Mouse (Mus musculus) hindbrain, embryonic 13.5 days (tissue): ENCODE data around the gene Tmem129. TPM values are rescaled to one million over a fixed set of nuclear protein-coding genes. Genes with fewer than 3 reads are reported as not detected.
A peak's percentile ranks its signal among the peaks of the same experiment; 100 is the strongest.

Experiments used
- ATAC-seq: fragments of 200-750 bp; cut with Nextera tagmentation; 2 replicates; pipeline ENCODE4 v1.8.0; 2017; ENCODE audit warnings: moderate TSS enrichment; ENCODE audit not compliant: low FRiP score
- H3K27ac ChIP-seq: fragments of 300-500 bp; sonication (generic); 2 replicates; pipeline ENCODE4 v1.5.1; 2015; ENCODE audit warnings: inconsistent platforms, mild to moderate bottlenecking, moderate library complexity
- H3K27me3 ChIP-seq: fragments of 300-500 bp; sonication (generic); 2 replicates; pipeline ENCODE4 v1.6.1; 2015; ENCODE audit warnings: mild to moderate bottlenecking, inconsistent platforms
- H3K36me3 ChIP-seq: fragments of 300-500 bp; sonication (generic); 2 replicates; pipeline ENCODE4 v1.6.1; 2015; ENCODE audit warnings: mild to moderate bottlenecking, inconsistent platforms
- H3K4me1 ChIP-seq: fragments of 300-500 bp; sonication (generic); replicated peaks from 2 replicates; pipeline ENCODE4 v1.6.1; 2015; ENCODE audit warnings: inconsistent platforms
- H3K4me2 ChIP-seq: fragments of 300-500 bp; sonication (generic); 2 replicates; pipeline ENCODE4 v1.6.1; 2015; ENCODE audit warnings: inconsistent platforms, mild to moderate bottlenecking, moderate library complexity
- H3K4me3 ChIP-seq: fragments of 300-500 bp; sonication (generic); 2 replicates; pipeline ENCODE4 v1.5.1; 2015; ENCODE audit warnings: mild to moderate bottlenecking, inconsistent platforms
- H3K9ac ChIP-seq: fragments of 300-500 bp; sonication (generic); 2 replicates; pipeline ENCODE4 v1.6.1; 2015; ENCODE audit warnings: mild to moderate bottlenecking, inconsistent platforms
- H3K9me3 ChIP-seq: fragments of 300-500 bp; sonication (generic); 2 replicates; pipeline ENCODE4 v1.6.1; 2016; ENCODE audit warnings: inconsistent platforms
- WGBS: fragments of 180-500 bp; shearing (Covaris S2); methylation state at CpG from one replicate; pipeline ENCODE4 v1.1.7; 2015; 5-methylcytosine and 5-hydroxymethylcytosine counted together
- polyA plus RNA-seq: library from polyadenylated mRNA; unstranded; fragments of >200 nt; fragmentation: Nextera tagmentation; extraction: Ambion mirVana; gene quantifications from 2 replicates; pipeline ENCODE4 v1.2.1, GENCODE M21; 2015

Tmem129 gene
- 28.2 and 28.7 TPM in 2 replicates for polyA plus RNA-seq

DNA sequence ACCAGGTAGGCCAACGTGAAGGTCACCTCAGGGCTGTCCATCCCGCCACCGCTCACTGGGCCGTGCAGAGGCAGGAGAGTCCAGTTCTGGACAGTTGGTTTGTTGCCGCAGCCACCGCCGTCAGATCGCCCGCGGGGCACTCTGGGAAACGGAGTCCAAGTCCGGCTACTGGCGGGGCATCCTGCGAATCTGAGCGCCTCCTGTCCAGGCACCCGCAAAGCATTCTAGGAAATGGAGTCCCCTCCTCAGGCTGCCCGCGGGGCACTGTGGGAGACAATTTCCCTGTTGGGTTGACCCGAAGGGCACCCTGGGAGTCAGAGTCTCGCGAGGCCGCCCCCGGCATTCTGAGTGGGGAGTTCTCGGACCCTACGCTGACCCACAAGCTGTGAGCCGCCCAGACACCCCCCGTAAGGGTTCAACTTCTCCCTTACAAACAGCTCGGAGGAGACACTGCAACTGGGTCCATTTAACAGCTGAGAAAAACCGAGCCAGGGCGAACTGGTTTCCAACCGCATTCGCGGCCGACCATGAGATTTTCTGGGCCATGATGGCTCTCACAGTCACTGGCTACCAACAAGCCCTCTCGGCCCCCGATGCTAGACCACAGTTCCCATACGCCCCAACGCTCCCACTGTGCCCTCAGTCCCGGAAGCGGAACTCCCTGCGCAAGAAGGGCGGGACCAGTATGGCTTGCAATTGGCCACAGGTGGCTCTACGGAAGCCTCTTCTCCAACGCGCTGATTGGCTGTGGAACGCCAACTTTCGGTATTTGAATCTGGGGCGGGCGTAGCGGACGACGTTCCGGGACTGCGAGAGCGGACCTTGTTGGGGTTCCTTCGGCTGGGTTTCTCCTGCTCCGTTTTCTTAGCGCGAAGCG is at the start of gene Tmem129, which contains the start of gene Tacc3:
Gene Tmem129 (minus strand): TSS at position 630 of the 877 bp plus-strand sequence.
Gene Tacc3 (plus strand): TSS at position 342 of the 877 bp plus-strand sequence.
- H3K9ac ChIP-seq = peak within 1 kb of the TSS; percentile 85
- peaks cover 39% of the 10 kb centered on the region for H3K4me1 ChIP-seq
- H3K36me3 ChIP-seq = peaks cover 26% of the 10 kb centered on the region
- H3K27ac ChIP-seq = peak within 1 kb of the TSS; percentile 98
- no peaks in the 10 kb centered on the region for H3K9me3 ChIP-seq
- WGBS = under 1% methylated on average over 60 of the region's 60 CpGs
- H3K4me3 ChIP-seq = peak within 1 kb of the TSS; percentile 70
- no peaks in the 10 kb centered on the region for H3K27me3 ChIP-seq
- H3K4me2 ChIP-seq = peak within 1 kb of the TSS; percentile 95
- ATAC-seq = peak; percentile 98

DNA sequence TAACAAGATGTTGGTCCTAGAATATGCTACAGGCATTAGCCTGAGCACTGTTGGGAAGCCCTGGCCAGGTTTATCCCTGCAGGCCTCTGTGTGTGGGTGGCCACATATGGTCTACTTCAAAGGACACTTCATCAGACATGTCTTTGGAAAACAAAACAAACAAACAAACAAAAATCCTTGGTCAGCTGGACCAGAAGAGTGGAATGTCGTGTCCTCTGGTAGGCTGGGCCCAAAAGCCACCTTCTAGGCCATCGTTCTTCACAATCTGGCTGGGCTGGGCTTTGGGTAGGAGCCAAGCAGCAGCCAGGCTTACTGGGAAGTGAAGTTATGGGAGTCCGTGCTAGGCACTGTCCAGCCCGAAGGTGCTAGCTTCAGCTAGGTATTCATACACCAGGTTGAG is 48.9 kb upstream of the Tmem129 start:
- H3K27me3 ChIP-seq = peaks cover 7% of the 10 kb centered on the region; the same call in 1 of the 2 replicates
- peaks cover 39% of the 10 kb centered on the region for H3K4me1 ChIP-seq
- 76% methylated on average over 4 of the region's 4 CpGs for WGBS
- no peaks in the 10 kb centered on the region for H3K36me3 ChIP-seq
- no peaks in the 10 kb centered on the region for H3K9me3 ChIP-seq
- ATAC-seq = no peak
- H3K9ac ChIP-seq = no peak overlapping the region
- H3K27ac ChIP-seq = no peak overlapping the region
- no peak overlapping the region for H3K4me3 ChIP-seq
- no peak overlapping the region for H3K4me2 ChIP-seq

DNA sequence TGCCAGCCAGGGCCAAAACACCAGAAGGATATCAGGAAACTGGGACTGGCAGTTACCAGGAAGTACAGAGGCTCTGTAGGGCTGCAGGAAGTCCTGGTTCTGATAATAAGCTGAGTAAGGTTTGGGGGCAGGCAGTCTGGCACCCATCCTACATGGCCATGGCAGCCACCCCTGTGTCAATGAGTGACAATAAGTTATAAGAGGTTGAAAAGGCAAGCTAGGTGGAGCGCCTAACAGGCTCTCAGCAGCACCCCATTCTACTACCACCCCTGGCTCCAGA is 48.1 kb upstream of the Tmem129 start:
- H3K4me3 ChIP-seq = no peak overlapping the region
- no peaks in the 10 kb centered on the region for H3K36me3 ChIP-seq
- no peaks in the 10 kb centered on the region for H3K9me3 ChIP-seq
- ATAC-seq = no peak
- 89% methylated on average over 1 of the region's 1 CpGs for WGBS
- no peak overlapping the region for H3K4me2 ChIP-seq
- peaks cover 15% of the 10 kb centered on the region for H3K27me3 ChIP-seq
- H3K9ac ChIP-seq = no peak overlapping the region
- H3K4me1 ChIP-seq = peaks cover 48% of the 10 kb centered on the region
- peak overlapping the region; percentile 60 for H3K27ac ChIP-seq

DNA sequence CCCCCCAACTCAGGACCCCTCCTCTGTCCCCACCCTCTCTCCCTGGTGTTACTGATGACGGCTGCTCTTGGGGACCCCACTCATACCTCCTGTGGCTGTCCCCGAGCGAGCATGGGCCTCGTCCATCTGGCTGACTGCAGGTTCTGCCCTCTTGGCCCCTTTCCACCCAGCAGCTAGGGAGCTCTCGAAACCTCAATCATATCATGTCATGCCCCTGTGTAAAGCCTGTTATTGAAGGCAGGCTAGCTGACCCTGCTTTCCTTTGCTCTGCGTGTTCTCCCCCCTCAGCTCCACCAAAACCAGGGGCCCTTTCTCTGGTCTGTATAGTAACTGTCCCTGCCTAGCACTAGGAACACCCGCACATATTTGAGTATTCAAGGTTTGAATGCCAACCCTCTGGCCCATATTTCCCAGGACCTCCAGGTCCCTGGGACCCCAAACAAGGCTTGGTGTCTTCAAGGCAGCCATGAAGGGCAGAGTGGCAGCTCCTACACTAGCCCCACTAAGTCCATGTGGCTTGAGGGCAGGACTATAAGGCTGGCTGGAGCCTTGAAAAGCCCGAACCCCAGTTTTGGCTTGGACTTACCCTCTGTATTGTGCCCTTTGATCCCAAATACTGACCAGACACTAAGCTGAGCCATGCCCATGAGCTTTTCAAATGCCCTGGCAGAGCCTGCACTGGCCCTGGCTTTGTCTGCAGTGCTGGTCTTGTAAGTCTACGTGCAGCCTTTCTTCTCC is 47.6 kb upstream of the Tmem129 start:
- 13% methylated on average over 9 of the region's 9 CpGs for WGBS
- Histone ChIP-seq H3K4me1 (peaks cover 51% of the 10 kb centered on the region), H3K9me3 (no peaks in the 10 kb centered on the region), H3K4me3 (no peak overlapping the region), H3K27me3 (peaks cover 20% of the 10 kb centered on the region), H3K36me3 (no peaks in the 10 kb centered on the region), H3K9ac (no peak overlapping the region), H3K4me2 (no peak overlapping the region), H3K27ac (peak overlapping the region; percentile 60)
- ATAC-seq = peak; percentile 31; the same call in 1 of the 2 replicates

DNA sequence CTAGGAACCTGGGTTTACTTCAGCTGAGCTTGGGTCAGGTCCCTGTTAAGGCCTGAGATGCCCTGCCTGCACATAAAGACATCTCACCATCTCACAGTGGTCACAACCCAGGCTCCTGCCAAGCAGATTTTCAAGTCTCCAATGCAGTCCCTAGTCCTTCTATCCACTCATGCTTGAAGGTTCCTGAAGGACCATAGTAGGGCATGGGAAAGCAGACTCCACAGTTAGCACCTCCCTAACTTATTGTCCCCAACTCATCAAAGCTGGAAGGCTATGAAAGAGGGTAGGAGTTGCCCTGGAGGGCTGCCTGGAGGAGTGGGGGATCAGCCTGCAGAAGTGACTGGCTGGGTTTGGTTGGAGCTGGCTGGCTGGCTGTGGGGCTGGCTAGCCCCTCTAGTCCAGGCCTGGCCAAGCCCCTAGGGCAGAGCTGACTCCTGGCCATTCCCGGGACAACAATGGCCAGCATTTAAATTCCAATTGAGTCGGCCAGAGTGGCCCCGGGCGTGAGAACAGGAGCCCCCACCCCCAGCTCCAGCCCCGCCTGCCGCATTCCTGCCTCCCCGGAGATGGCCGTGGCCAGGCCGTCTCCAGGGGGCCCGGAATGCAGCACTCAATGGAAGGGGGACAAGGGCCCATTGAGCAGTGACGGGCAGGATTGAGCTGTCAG is 46.9 kb upstream of the Tmem129 start:
- Histone ChIP-seq H3K27me3 (peaks cover 27% of the 10 kb centered on the region), H3K4me2 (no peak overlapping the region)
- peak; percentile 86 for ATAC-seq

DNA sequence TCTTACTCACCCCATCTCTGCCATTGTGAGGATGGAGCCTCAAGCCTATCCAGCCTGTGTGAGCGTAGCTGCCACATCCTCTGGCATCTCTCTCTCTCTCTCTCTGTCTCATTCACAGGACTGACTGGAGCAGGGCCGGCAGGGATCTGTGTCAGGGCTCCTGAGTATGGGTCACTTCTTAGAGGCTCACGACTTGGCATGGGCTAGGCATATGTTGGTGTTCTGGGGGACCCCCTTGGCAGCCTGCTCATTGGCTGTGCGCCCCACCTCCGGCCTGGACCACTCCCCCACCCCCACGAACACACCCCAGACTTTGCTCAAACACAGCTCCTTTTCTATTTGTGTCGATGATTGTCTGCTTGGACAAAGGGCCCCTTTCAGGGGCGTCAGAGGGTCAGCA is 45.8 kb upstream of the Tmem129 start:
- H3K4me3 ChIP-seq = no peak overlapping the region
- 11% methylated on average over 8 of the region's 8 CpGs for whole genome bisulfite sequencing
- H3K4me1 ChIP-seq = peaks cover 69% of the 10 kb centered on the region
- 0 out of 2 replicates have a peak overlapping the region, but pooled peaks have one; percentile 2 for H3K9ac ChIP-seq
- no peaks in the 10 kb centered on the region for H3K36me3 ChIP-seq
- peaks cover 36% of the 10 kb centered on the region for H3K27me3 ChIP-seq
- no peak overlapping the region for H3K4me2 ChIP-seq
- no peaks in the 10 kb centered on the region for H3K9me3 ChIP-seq
- peak overlapping the region; percentile 76; the same call in 1 of the 2 replicates for H3K27ac ChIP-seq
- peak; percentile 44 for ATAC-seq

More for the DNA sequence above, 46.9 kb upstream of the Tmem129 start:
- Histone ChIP-seq H3K9ac (no peak overlapping the region), H3K27ac (peak overlapping the region; percentile 76), H3K4me1 (peaks cover 58% of the 10 kb centered on the region), H3K9me3 (no peaks in the 10 kb centered on the region), H3K4me3 (no peak overlapping the region), H3K36me3 (no peaks in the 10 kb centered on the region)
- 4% methylated on average over 11 of the region's 11 CpGs for WGBS

DNA sequence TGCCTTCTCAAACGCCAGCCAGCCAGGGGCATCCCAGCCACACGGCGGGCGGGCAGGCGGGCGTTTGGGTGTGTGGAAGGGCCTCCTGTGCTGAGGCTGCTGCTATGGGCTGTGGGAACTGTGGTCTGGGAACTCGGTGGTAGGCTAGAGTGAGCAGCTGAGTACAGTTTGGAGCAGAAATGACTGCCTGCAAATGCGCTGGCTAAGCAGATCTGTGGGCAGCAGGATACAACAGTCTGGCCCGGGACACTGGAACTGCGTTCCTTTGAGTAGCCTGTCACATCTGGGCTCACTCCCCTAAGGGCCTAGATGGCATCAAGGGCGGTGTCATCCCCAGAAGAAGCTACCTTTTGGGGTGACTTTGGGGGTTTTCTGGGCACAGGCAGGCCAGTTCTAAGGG is 43.6 kb upstream of the Tmem129 start:
- H3K27ac ChIP-seq = no peak overlapping the region
- no peak overlapping the region for H3K4me2 ChIP-seq
- no peaks in the 10 kb centered on the region for H3K9me3 ChIP-seq
- ATAC-seq = no peak
- H3K36me3 ChIP-seq = no peaks in the 10 kb centered on the region
- H3K4me1 ChIP-seq = peaks cover 86% of the 10 kb centered on the region
- 78% methylated on average over 11 of the region's 11 CpGs for WGBS
- no peak overlapping the region for H3K4me3 ChIP-seq
- no peak overlapping the region for H3K9ac ChIP-seq
- peaks cover 51% of the 10 kb centered on the region for H3K27me3 ChIP-seq

DNA sequence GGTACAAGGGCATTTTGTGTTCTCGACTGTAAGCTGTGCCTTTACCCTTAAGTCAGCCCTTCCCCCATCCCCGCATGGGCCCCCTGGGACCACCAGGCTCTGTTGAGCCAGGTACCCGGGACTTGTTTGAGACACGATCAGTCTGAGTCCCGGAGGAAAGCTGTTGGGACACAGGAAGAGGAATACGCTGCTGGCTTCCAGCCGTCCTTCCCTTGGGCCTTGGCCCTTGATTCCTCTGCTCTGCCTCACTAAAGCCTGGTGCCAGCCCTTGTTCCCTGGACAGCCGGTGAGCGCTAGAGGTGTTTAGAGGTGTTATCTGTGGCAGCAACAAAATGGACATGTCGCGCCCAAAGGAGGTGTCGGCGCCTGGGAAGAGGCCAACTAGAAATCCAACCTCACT is 41.8 kb upstream of the Tmem129 start:
- Histone ChIP-seq H3K27me3 (peaks cover 67% of the 10 kb centered on the region), H3K4me2 (no peak overlapping the region)

DNA sequence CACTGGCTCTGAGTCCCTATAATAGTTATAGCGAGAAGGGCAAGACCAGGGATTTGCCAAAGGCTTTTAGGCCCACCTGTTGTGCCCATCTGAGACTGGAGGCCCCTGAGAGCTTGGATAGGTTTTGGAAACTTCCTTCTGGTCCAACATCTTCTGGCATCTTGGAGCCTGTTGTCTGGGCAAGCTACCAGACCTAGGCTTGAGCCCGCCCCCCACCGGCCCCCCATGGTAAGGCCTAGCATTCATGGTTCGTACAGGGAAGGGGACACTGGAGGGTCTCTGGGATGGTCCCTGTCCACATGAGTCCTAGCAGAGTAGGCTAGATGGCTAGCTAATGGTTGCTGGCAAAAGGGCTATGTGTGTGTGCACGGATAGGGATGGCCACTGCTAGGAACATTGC is 40.5 kb upstream of the Tmem129 start:
- Histone ChIP-seq H3K36me3 (no peaks in the 10 kb centered on the region), H3K27me3 (peaks cover 81% of the 10 kb centered on the region), H3K9ac (no peak overlapping the region), H3K4me3 (no peak overlapping the region), H3K4me1 (peaks cover 84% of the 10 kb centered on the region), H3K4me2 (no peak overlapping the region), H3K9me3 (no peaks in the 10 kb centered on the region), H3K27ac (peak overlapping the region; percentile 52)
- WGBS = 89% methylated on average over 5 of the region's 5 CpGs
- ATAC-seq = no peak

More for the DNA sequence above, 41.8 kb upstream of the Tmem129 start:
- Histone ChIP-seq H3K9me3 (no peaks in the 10 kb centered on the region), H3K27ac (no peak overlapping the region), H3K4me3 (no peak overlapping the region), H3K36me3 (no peaks in the 10 kb centered on the region), H3K9ac (no peak overlapping the region), H3K4me1 (peaks cover 86% of the 10 kb centered on the region)
- 44% methylated on average over 13 of the region's 13 CpGs for WGBS
- ATAC-seq = no peak

DNA sequence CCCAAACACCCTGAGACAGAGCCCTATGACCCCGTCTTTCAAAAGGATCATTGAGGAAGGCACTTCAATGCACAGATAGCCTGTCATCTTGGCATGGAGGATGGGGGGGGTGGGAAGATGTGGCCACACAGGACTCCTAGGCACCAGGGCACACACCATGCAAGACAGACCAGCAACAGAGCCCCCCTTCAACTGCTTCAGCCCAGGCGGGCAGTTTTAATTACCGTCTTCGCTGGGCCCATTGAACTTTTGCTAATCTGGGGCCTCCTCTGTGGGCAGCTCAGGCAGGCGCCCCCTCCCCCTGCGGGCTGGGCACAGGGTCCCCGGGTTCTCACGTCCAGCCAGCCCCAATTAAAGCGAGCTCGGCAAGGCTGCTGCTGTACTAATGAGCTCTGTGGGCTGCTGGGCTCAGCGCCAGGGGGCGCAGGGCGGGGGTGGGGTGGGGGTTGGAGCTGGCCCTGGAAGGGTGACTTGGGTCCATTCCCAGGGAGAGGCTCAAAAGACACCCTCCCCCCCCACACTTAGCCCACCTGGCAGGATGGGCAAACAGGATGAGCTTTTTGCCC is 39.8 kb upstream of the Tmem129 start:
- Histone ChIP-seq H3K4me1 (peaks cover 85% of the 10 kb centered on the region), H3K4me2 (no peak overlapping the region), H3K27me3 (peaks cover 87% of the 10 kb centered on the region), H3K27ac (peak overlapping the region; percentile 52; the same call in 1 of the 2 replicates), H3K36me3 (no peaks in the 10 kb centered on the region), H3K9me3 (no peaks in the 10 kb centered on the region), H3K4me3 (no peak overlapping the region), H3K9ac (no peak overlapping the region)
- ATAC-seq = peak; percentile 33
- WGBS = 13% methylated on average over 13 of the region's 13 CpGs

DNA sequence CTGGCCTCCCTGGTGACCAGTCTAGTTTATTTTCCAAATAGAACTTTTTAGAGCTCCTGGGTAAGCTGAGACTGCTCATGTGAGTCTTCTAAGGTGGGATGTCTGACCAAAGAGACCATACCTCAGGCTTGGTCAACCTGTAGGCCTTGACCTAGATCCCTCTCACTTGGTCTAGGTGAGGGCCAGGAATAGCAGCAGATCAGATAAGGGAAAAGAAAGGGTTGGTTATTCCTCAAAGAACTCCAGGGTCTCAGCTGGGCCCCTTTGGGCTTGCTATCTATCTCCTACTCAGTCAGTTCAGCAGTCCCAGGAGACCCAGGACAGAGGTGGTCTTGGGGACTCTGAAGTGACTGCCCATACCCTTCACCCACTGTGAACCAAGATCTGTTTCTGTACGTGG is 39.3 kb upstream of the Tmem129 start:
- no peak overlapping the region for H3K4me3 ChIP-seq
- no peak overlapping the region for H3K4me2 ChIP-seq
- H3K36me3 ChIP-seq = no peaks in the 10 kb centered on the region
- peaks cover 90% of the 10 kb centered on the region for H3K4me1 ChIP-seq
- peak overlapping the region; percentile 52 for H3K27ac ChIP-seq
- H3K9ac ChIP-seq = no peak overlapping the region
- peaks cover 92% of the 10 kb centered on the region for H3K27me3 ChIP-seq
- WGBS = 12% methylated on average over 1 of the region's 1 CpGs
- ATAC-seq = no peak
- H3K9me3 ChIP-seq = no peaks in the 10 kb centered on the region

DNA sequence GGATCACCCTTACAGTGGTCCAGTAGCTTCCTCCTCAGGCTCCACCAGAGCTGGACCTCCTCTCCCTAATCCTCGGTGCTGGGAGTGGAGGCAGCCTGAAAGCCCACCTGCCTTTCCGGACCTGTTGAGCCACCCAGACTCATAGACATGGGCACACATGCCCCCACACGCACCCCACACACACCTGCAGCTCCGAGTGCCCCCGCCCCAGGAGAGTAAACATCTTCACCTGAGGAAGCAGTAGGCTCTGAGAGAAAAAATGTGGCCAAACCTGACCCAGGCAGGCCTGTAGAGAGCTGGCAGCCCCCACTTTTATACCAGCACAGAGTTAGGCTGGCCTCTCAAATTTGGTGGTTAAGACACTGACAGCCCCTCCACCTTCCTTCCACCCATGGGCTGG is 38.2 kb upstream of the Tmem129 start:
- H3K4me2 ChIP-seq = no peak overlapping the region

More for the DNA sequence above, 38.2 kb upstream of the Tmem129 start:
- Histone ChIP-seq H3K9ac (no peak overlapping the region), H3K27me3 (peaks cover 95% of the 10 kb centered on the region), H3K4me3 (no peak overlapping the region), H3K4me1 (peaks cover 90% of the 10 kb centered on the region), H3K27ac (no peak overlapping the region), H3K36me3 (no peaks in the 10 kb centered on the region), H3K9me3 (no peaks in the 10 kb centered on the region)
- no peak for ATAC-seq
- 51% methylated on average over 5 of the region's 5 CpGs for WGBS
